Mouse (Mus musculus): ENCODE measurements around the gene Olfr281. TPM values are rescaled to one million over a fixed set of nuclear protein-coding genes. Genes with fewer than 3 reads are reported as not detected.
A peak's percentile ranks its signal among the peaks of the same experiment; 100 is the strongest.
"Not testable (repeated sequence)": the region's sequence is repeated elsewhere in the genome, so short reads cannot be mapped to it uniquely, and the experiment has no call there.

The Olfr281 gene
- not detected in 2 replicates for polyA plus RNA-seq (2015; fragmentation: Nextera tagmentation; extraction: Ambion mirVana)

GRCm38 (mm10) chr15:98452288-98452687, at the start of gene Olfr281:
Gene Olfr281, plus strand, starts transcription at chr15:98452588.
- H3K9me3 ChIP-seq (ENCODE audit: low read length): no peaks in the 10 kb centered on the region
- H3K27ac ChIP-seq (ENCODE audit: low read length): no peak within 1 kb of the TSS
- no peak within 1 kb of the TSS for H3K4me2 ChIP-seq (replicated peaks; ENCODE audit: low read depth, low read length)
- ATAC-seq (ENCODE audit: low FRiP score, low TSS enrichment): no peak
- no peaks in the 10 kb centered on the region for H3K27me3 ChIP-seq (ENCODE audit: insufficient read depth, low read length)
- no peaks in the 10 kb centered on the region for H3K36me3 ChIP-seq (ENCODE audit: insufficient read depth, low read length)
- WGBS: 84% methylated on average over 7 of the region's 7 CpGs
- H3K4me1 ChIP-seq (ENCODE audit: insufficient read depth, low read length): no peaks in the 10 kb centered on the region
- no peak within 1 kb of the TSS for H3K4me3 ChIP-seq (ENCODE audit: low read length)
- H3K9ac ChIP-seq (replicated peaks; ENCODE audit: low read length): no peak within 1 kb of the TSS

GRCm38 (mm10) chr15:98408406-98409060, 43.9 kb upstream of the Olfr281 start:
- Histone ChIP-seq H3K4me2 (replicated peaks; ENCODE audit: low read depth, low read length) (peak overlapping the region; percentile 49), H3K4me3 (ENCODE audit: low read length) (peak overlapping the region; percentile 30), H3K9me3 (ENCODE audit: low read length) (no peaks in the 10 kb centered on the region), H3K27me3 (ENCODE audit: insufficient read depth, low read length) (no peaks in the 10 kb centered on the region), H3K27ac (ENCODE audit: low read length) (no peak overlapping the region), H3K4me1 (ENCODE audit: insufficient read depth, low read length) (no peaks in the 10 kb centered on the region), H3K9ac (replicated peaks; ENCODE audit: low read length) (no peak overlapping the region; the same call in 1 of the 2 replicates), H3K36me3 (ENCODE audit: insufficient read depth, low read length) (no peaks in the 10 kb centered on the region)
- no peak for ATAC-seq (ENCODE audit: low FRiP score, low TSS enrichment)
- WGBS: 58% methylated on average over 17 of the region's 17 CpGs

GRCm38 (mm10) chr15:98409635-98410034, 42.8 kb upstream of the Olfr281 start:
- Histone ChIP-seq H3K4me2 (replicated peaks; ENCODE audit: low read depth, low read length) (no peak overlapping the region), H3K27ac (ENCODE audit: low read length) (no peak overlapping the region), H3K4me3 (ENCODE audit: low read length) (no peak overlapping the region), H3K4me1 (ENCODE audit: insufficient read depth, low read length) (no peaks in the 10 kb centered on the region), H3K9ac (replicated peaks; ENCODE audit: low read length) (no peak overlapping the region), H3K27me3 (ENCODE audit: insufficient read depth, low read length) (no peaks in the 10 kb centered on the region), H3K9me3 (ENCODE audit: low read length) (no peaks in the 10 kb centered on the region), H3K36me3 (ENCODE audit: insufficient read depth, low read length) (no peaks in the 10 kb centered on the region)
- no peak for ATAC-seq (ENCODE audit: low FRiP score, low TSS enrichment)
- WGBS: 84% methylated on average over 2 of the region's 2 CpGs

DNA sequence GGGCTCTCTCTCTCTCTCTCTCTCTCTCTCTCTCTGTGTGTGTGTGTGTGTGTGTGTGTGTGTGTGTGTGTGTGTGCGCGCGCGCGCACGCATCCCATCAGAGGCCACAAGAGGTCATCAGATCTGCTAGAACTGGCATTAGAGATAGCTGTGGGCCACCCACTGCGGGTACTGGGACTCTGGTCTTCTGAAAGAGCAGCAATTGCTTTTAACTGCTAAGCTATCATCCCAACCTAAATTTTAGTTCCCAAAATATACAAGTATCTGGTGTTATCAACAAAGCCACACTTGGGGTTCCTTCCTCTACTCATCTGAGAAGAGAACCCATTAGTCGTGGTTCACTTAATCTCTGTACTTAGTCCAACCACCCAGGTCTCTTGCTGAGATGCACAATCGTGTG, 42.1 kb upstream of the Olfr281 start:
- H3K4me3 ChIP-seq (ENCODE audit: low read length): no peak overlapping the region
- H3K9ac ChIP-seq (replicated peaks; ENCODE audit: low read length): no peak overlapping the region
- no peak overlapping the region for H3K4me2 ChIP-seq (replicated peaks; ENCODE audit: low read depth, low read length)
- H3K27me3 ChIP-seq (ENCODE audit: insufficient read depth, low read length): no peaks in the 10 kb centered on the region
- no peaks in the 10 kb centered on the region for H3K9me3 ChIP-seq (ENCODE audit: low read length)
- H3K36me3 ChIP-seq (ENCODE audit: insufficient read depth, low read length): no peaks in the 10 kb centered on the region
- 80% methylated on average over 5 of the region's 9 CpGs for WGBS
- no peaks in the 10 kb centered on the region for H3K4me1 ChIP-seq (ENCODE audit: insufficient read depth, low read length)
- no peak overlapping the region for H3K27ac ChIP-seq (ENCODE audit: low read length)
- no peak for ATAC-seq (ENCODE audit: low FRiP score, low TSS enrichment)

DNA sequence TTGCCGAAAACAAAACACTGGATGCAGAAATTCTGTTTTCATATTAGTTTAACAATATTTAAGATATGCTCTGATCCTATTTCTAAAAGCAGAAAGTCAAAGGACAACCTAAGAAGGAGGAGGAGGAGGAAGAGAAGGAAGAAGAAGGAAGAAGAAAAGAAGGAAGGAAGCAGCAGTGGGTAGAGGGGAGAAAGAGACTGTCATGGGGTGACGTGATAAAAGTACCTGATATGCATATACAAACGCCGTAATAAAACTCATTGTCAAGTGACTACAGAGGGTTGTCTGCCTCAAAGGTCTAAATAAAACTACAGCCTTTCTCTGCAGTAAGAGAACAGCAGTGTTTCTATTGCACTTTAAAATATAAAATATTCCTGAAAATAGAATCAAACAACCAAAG, 36.4 kb upstream of the Olfr281 start:
- H3K4me2 ChIP-seq (replicated peaks; ENCODE audit: low read depth, low read length): no peak overlapping the region
- 72% methylated on average over 4 of the region's 4 CpGs for WGBS
- no peaks in the 10 kb centered on the region for H3K9me3 ChIP-seq (ENCODE audit: low read length)
- no peaks in the 10 kb centered on the region for H3K36me3 ChIP-seq (ENCODE audit: insufficient read depth, low read length)
- H3K27me3 ChIP-seq (ENCODE audit: insufficient read depth, low read length): no peaks in the 10 kb centered on the region
- no peak overlapping the region for H3K27ac ChIP-seq (ENCODE audit: low read length)
- no peak overlapping the region for H3K9ac ChIP-seq (replicated peaks; ENCODE audit: low read length)
- H3K4me1 ChIP-seq (ENCODE audit: insufficient read depth, low read length): no peaks in the 10 kb centered on the region
- no peak overlapping the region for H3K4me3 ChIP-seq (ENCODE audit: low read length)
- ATAC-seq (ENCODE audit: low FRiP score, low TSS enrichment): no peak

- H3K27ac ChIP-seq (ENCODE audit: low read length); H3K4me2 ChIP-seq (replicated peaks; ENCODE audit: low read depth, low read length); H3K4me3 ChIP-seq (ENCODE audit: low read length); H3K9me3 ChIP-seq (ENCODE audit: low read length); H3K27me3 ChIP-seq (ENCODE audit: insufficient read depth, low read length); H3K4me1 ChIP-seq (ENCODE audit: insufficient read depth, low read length); H3K9ac ChIP-seq (replicated peaks; ENCODE audit: low read length); ATAC-seq (ENCODE audit: low FRiP score, low TSS enrichment); H3K36me3 ChIP-seq (ENCODE audit: insufficient read depth, low read length): not testable (repeated sequence)
Observed at GRCm38 (mm10) chr15:98416802-98417201, 35.6 kb upstream of the Olfr281 start.

- H3K27me3 ChIP-seq (ENCODE audit: insufficient read depth, low read length); H3K9me3 ChIP-seq (ENCODE audit: low read length); H3K4me1 ChIP-seq (ENCODE audit: insufficient read depth, low read length); H3K27ac ChIP-seq (ENCODE audit: low read length); H3K9ac ChIP-seq (replicated peaks; ENCODE audit: low read length); ATAC-seq (ENCODE audit: low FRiP score, low TSS enrichment); H3K4me3 ChIP-seq (ENCODE audit: low read length); H3K36me3 ChIP-seq (ENCODE audit: insufficient read depth, low read length); H3K4me2 ChIP-seq (replicated peaks; ENCODE audit: low read depth, low read length): not testable (repeated sequence)
- WGBS: 13% methylated on average over 1 of the region's 3 CpGs
Observed at GRCm38 (mm10) chr15:98417285-98417684, 35.1 kb upstream of the Olfr281 start.

GRCm38 (mm10) chr15:98418096-98418495, 34.3 kb upstream of the Olfr281 start:
- Histone ChIP-seq H3K36me3 (ENCODE audit: insufficient read depth, low read length) (no peaks in the 10 kb centered on the region), H3K9me3 (ENCODE audit: low read length) (no peaks in the 10 kb centered on the region), H3K27ac (ENCODE audit: low read length) (no peak overlapping the region), H3K9ac (replicated peaks; ENCODE audit: low read length) (no peak overlapping the region), H3K4me2 (replicated peaks; ENCODE audit: low read depth, low read length) (no peak overlapping the region), H3K27me3 (ENCODE audit: insufficient read depth, low read length) (no peaks in the 10 kb centered on the region), H3K4me3 (ENCODE audit: low read length) (no peak overlapping the region), H3K4me1 (ENCODE audit: insufficient read depth, low read length) (no peaks in the 10 kb centered on the region)
- no peak for ATAC-seq (ENCODE audit: low FRiP score, low TSS enrichment)
- 73% methylated on average over 6 of the region's 7 CpGs for WGBS

- H3K4me3 ChIP-seq (ENCODE audit: low read length): no peak overlapping the region
- no peaks in the 10 kb centered on the region for H3K27me3 ChIP-seq (ENCODE audit: insufficient read depth, low read length)
- ATAC-seq (ENCODE audit: low FRiP score, low TSS enrichment): no peak
- peaks cover 4% of the 10 kb centered on the region for H3K4me1 ChIP-seq (ENCODE audit: insufficient read depth, low read length)
- no peaks in the 10 kb centered on the region for H3K9me3 ChIP-seq (ENCODE audit: low read length)
- H3K27ac ChIP-seq (ENCODE audit: low read length): no peak overlapping the region
- no peak overlapping the region for H3K4me2 ChIP-seq (replicated peaks; ENCODE audit: low read depth, low read length)
- H3K36me3 ChIP-seq (ENCODE audit: insufficient read depth, low read length): no peaks in the 10 kb centered on the region
- no peak overlapping the region for H3K9ac ChIP-seq (replicated peaks; ENCODE audit: low read length)
- 62% methylated on average over 4 of the region's 4 CpGs for WGBS
Observed at GRCm38 (mm10) chr15:98420897-98421296, 31.5 kb upstream of the Olfr281 start.

- no peaks in the 10 kb centered on the region for H3K27me3 ChIP-seq (ENCODE audit: insufficient read depth, low read length)
- no peak overlapping the region for H3K4me3 ChIP-seq (ENCODE audit: low read length)
- ATAC-seq (ENCODE audit: low FRiP score, low TSS enrichment): no peak
- whole genome bisulfite sequencing: 62% methylated on average over 14 of the region's 14 CpGs
- no peak overlapping the region for H3K9ac ChIP-seq (replicated peaks; ENCODE audit: low read length)
- no peak overlapping the region for H3K4me2 ChIP-seq (replicated peaks; ENCODE audit: low read depth, low read length)
- peaks cover 4% of the 10 kb centered on the region for H3K4me1 ChIP-seq (ENCODE audit: insufficient read depth, low read length)
- no peaks in the 10 kb centered on the region for H3K9me3 ChIP-seq (ENCODE audit: low read length)
- H3K27ac ChIP-seq (ENCODE audit: low read length): no peak overlapping the region
- H3K36me3 ChIP-seq (ENCODE audit: insufficient read depth, low read length): no peaks in the 10 kb centered on the region
Observed at GRCm38 (mm10) chr15:98424326-98424725, 28.1 kb upstream of the Olfr281 start.
